Mouse (Mus musculus): ENCODE measurements at regions not wholly inside any gene's neighbourhood (a gene's known extent, or its start where the extent isn't known, plus 50 kb on each side); places are given as distances from the start of the nearest gene placed in this dataset.

GRCm38 (mm10) chr4:96878016-96878415 is 93.0 kb upstream of the Gm12695 start:
- TF ChIP-seq CTCF (IDR thresholded peaks at IDR 0.05; ENCODE audit: low read depth, low read length) (no peak), POLR2A (IDR thresholded peaks at IDR 0.05; ENCODE audit: extremely low read depth, insufficient read depth, low read length) (no peak)

All from liver, adult 2 months (tissue).